Mouse (Mus musculus): Measurements from ENCODE around the gene Trp53bp1.

DNA sequence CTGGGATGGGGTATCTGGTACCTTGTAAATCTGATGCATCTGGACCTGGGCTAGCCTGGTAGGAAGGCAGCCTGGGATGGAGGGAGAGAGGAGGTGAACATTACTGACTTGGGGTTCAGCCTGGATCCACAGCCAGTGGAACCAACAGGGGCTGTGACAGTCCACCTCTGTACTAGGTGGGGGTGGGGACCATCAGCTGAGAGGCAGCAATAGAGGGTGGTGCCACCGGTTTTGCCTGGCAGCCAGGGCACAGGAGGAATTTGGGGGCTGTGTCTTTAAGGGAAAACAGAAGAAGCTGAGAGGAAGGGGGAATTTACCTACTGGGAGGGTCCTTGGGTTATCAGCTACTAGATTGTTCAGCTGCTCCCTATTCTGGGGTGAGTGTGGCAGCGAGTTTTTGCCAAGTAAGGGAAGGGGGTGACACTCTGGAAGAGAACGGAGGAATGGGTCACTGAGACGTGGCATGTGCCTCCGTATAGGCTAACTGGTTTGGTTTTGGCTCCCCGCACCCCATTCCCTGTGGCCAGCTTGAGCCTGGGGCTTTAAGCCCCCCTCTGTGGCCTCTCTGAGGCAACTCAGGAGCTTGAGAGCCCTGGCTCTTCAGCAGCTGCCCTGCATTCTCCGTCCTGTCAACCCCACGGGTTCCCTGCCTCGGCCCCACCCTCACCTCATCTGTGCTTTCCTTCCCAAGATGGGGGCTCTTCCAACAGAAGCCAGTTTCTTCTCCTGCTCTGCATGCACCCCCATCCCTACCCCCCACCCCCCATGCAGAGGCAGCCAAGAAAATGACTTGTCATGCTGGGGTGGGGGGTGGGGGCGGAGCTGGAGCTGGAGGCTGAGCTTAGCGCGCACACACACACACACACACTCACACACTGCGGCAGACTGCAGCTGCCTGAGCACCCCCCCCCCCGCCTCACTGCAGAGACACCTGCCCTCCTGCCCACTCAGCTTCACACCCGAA is 24.7 kb upstream of the Trp53bp1 start:
- TF ChIP-seq EP300 (IDR thresholded peaks at IDR 0.05; ENCODE audit: insufficient read depth, low read depth, low read length) (no peak), CTCF (IDR thresholded peaks at IDR 0.05) (no peak)
